Mouse (Mus musculus): Measurements from ENCODE around the gene Chd2. TPM values are rescaled to one million over a fixed set of nuclear protein-coding genes. Genes with fewer than 3 reads are reported as not detected.
"Not testable (repeated sequence)": the region's sequence is repeated elsewhere in the genome, so short reads cannot be mapped to it uniquely, and the experiment has no call there.

Chd2 gene
- polyA plus RNA-seq, 1 experiment from 2014 or later: 26.2 TPM

DNA sequence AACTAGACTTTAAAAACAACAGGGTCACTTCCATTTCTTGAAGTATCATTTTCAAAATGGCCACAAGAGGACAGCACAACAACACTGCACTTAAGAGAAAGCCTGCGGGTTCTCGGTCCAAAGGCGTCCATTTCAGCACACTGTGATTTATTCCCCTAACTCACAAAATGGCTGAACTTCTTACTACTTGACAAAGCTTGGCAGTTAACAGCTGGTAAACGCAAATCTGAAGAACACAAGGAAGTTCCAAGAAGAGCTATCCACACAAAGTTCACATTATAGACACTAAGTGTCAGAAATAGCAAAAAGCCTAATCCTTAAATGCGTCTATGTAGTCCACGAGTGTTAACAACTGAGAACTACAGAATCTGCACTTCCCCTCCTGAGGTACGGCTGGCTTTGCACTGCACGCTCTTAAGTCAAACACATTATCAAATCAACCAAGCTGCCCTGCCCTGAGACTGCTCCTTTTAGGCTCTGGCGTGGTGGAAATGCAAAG lies 17.1 kb downstream of the Chd2 start:
- peak overlapping the region; percentile 2; the same call in 1 of the 2 replicates for H3K4me2 ChIP-seq
- no peaks in the 10 kb centered on the region for H3K9me3 ChIP-seq (replicated peaks)
- H3K4me1 ChIP-seq: peaks cover 53% of the 10 kb centered on the region
- H3K27me3 ChIP-seq (replicated peaks): no peaks in the 10 kb centered on the region
- no peak overlapping the region for H3K4me3 ChIP-seq
- H3K27ac ChIP-seq: peak overlapping the region; percentile 65
- WGBS (ENCODE audit: insufficient replicate concordance): 31% methylated on average over 9 of the region's 9 CpGs
- H3K36me3 ChIP-seq: peaks cover 69% of the 10 kb centered on the region
- no peak overlapping the region for H3K9ac ChIP-seq
- peak; percentile 52; the same call in 1 of the 2 replicates for ATAC-seq

GRCm38 (mm10) chr7:73523608-73524259 lies 17.9 kb downstream of the Chd2 start:
- Histone ChIP-seq H3K4me3 (no peak overlapping the region), H3K9me3 (replicated peaks) (no peaks in the 10 kb centered on the region), H3K36me3 (peaks cover 70% of the 10 kb centered on the region), H3K4me2 (no peak overlapping the region), H3K4me1 (peaks cover 55% of the 10 kb centered on the region), H3K9ac (no peak overlapping the region), H3K27ac (0 out of 2 replicates have a peak overlapping the region, but pooled peaks have one; percentile 23), H3K27me3 (replicated peaks) (no peaks in the 10 kb centered on the region)
- WGBS (ENCODE audit: insufficient replicate concordance): 82% methylated on average over 1 of the region's 1 CpGs
- ATAC-seq: no peak

- H3K4me3 ChIP-seq: no peak overlapping the region
- 82% methylated on average over 6 of the region's 6 CpGs for WGBS (ENCODE audit: insufficient replicate concordance)
- peaks cover 69% of the 10 kb centered on the region for H3K36me3 ChIP-seq
- peaks cover 56% of the 10 kb centered on the region for H3K4me1 ChIP-seq
- no peak overlapping the region for H3K27ac ChIP-seq
- no peak overlapping the region for H3K9ac ChIP-seq
- H3K4me2 ChIP-seq: no peak overlapping the region
- ATAC-seq: no peak
- H3K27me3 ChIP-seq (replicated peaks): no peaks in the 10 kb centered on the region
- no peaks in the 10 kb centered on the region for H3K9me3 ChIP-seq (replicated peaks)
These were observed 18.4 kb downstream of the Chd2 start for GRCm38 (mm10) chr7:73523183-73523582.

DNA sequence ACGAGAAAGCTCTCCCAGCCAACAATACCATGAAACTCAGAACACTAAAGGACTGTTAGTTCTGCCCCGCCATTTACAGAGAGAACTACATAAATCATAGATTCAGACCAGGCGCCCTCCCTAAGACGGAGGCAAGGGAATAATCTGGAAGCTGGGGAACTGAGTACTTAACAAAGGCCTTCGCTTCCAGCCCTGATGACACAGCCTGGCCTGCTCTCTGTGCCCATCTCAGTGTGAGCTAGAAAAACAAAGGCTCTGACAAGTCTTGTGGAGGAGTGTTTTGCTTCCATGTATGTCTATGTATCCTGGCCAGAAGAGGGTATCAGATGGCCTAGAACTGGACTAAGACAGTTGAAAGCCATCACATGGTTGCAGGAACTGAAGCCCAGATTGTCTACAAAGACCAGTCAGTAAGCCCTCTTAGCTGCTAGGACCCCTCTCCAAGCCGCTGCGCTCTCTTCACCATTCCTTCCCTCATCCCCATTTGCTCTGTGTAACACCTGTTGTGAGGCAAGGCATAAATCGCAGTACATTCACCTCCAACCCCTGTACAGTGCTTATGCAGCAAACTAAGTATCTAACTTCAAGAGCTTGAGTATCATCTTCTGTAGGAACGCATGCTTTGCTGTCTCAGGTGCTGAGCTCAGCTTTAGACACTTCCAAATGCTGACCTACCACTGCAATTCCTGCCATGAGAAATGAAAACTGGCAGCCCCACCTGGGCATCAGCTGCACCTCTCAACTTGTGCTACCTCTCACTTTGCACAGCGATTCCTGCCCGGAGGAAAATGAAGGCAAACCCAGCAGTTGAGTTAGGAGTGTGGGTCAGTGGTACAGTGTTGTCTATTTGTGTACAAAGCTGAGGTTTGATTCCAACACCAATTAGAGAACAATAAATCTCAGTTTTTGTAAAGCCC lies 20.1 kb downstream of the Chd2 start:
- Histone ChIP-seq H3K4me2 (no peak overlapping the region), H3K36me3 (peaks cover 71% of the 10 kb centered on the region), H3K4me1 (peaks cover 64% of the 10 kb centered on the region), H3K9me3 (replicated peaks) (no peaks in the 10 kb centered on the region), H3K27ac (peak overlapping the region; percentile 55), H3K9ac (no peak overlapping the region), H3K27me3 (replicated peaks) (no peaks in the 10 kb centered on the region), H3K4me3 (no peak overlapping the region)
- 90% methylated on average over 11 of the region's 11 CpGs for WGBS (ENCODE audit: insufficient replicate concordance)
- ATAC-seq: no peak

GRCm38 (mm10) chr7:73520231-73520630 lies 21.4 kb downstream of the Chd2 start:
- Histone ChIP-seq H3K27ac (peak overlapping the region; percentile 27; the same call in 1 of the 2 replicates), H3K9ac (no peak overlapping the region), H3K4me1 (peaks cover 70% of the 10 kb centered on the region), H3K4me3 (no peak overlapping the region), H3K4me2 (no peak overlapping the region), H3K9me3 (replicated peaks) (no peaks in the 10 kb centered on the region), H3K27me3 (replicated peaks) (no peaks in the 10 kb centered on the region), H3K36me3 (peaks cover 84% of the 10 kb centered on the region)
- 89% methylated on average over 10 of the region's 10 CpGs for WGBS (ENCODE audit: insufficient replicate concordance)
- ATAC-seq: no peak

DNA sequence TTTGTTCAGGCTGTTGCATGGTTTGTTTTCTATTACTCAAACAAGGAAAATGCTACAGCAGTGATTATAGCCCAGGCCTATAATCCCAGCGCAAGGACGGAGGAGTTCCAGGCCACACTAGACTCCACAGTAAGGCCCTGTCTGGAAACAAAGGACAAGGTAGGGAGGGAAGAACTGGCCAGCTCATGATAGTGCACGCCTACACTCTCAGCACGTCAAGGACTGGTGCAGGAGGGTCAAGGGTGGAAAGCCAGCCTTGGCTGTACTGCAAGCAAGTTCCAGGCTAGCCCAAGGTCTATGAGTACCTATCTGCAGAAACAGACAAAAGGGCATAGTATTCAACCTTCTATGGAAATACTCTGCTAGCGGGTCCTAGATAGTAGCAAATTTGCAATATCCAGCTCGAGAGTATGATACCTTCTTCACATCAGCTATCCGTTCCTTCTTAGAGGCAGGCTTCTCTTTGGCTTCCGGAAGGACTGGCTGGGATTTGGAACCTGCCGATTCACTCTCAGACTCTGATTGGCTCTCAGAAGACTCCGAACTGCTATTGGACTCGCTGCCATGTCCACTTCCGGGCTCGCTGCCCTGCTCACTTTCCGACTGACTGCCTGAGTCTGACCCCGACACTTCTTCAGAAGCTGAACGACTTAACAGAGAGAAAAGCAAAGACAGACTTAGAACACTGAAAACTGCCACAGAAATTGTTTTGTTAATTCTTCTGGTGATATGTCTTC lies 22.4 kb downstream of the Chd2 start:
- 0 out of 2 replicates have a peak overlapping the region, but pooled peaks have one; percentile 17 for H3K4me2 ChIP-seq
- H3K27me3 ChIP-seq (replicated peaks): no peaks in the 10 kb centered on the region
- no peak overlapping the region for H3K9ac ChIP-seq
- no peaks in the 10 kb centered on the region for H3K9me3 ChIP-seq (replicated peaks)
- no peak for ATAC-seq
- H3K27ac ChIP-seq: peak overlapping the region; percentile 81
- peaks cover 62% of the 10 kb centered on the region for H3K4me1 ChIP-seq
- H3K4me3 ChIP-seq: no peak overlapping the region
- 86% methylated on average over 16 of the region's 16 CpGs for WGBS (ENCODE audit: insufficient replicate concordance)
- H3K36me3 ChIP-seq: peaks cover 85% of the 10 kb centered on the region

DNA sequence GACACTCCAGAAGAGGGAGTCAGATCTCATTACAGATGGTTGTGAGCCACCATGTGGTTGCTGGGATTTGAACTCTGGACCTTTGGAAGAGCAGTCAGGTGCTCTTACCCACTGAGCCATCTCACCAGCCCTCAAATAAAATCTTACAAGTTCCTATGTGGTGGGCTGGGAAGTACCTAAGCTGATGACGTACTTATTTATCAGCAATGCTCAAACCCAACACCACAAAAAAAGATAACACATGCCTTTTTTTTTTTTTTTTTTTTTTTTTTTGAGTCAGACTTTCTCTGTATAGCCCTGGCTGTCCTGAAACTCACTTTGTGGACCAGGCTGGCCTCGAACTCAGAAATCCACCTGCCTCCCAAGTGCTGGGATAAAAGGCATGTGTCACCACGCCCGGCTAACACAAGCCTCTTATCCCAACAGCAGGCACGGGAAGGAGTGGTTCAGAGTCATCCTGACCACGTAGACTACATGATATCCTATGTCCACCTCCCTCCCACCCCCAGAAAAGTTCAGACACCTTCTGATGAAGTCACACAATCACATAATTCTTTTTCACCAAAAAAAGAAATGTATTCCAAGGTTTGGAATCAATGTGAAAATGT lies 23.2 kb downstream of the Chd2 start:
- ATAC-seq: peak; percentile 34
- not testable (repeated sequence) for H3K4me3 ChIP-seq; H3K9ac ChIP-seq; H3K4me2 ChIP-seq; H3K9me3 ChIP-seq (replicated peaks); H3K27me3 ChIP-seq (replicated peaks)
- H3K36me3 ChIP-seq: peaks cover 90% of the 10 kb centered on the region
- 42% methylated on average over 6 of the region's 6 CpGs for WGBS (ENCODE audit: insufficient replicate concordance)
- peaks cover 58% of the 10 kb centered on the region for H3K4me1 ChIP-seq
- peak overlapping the region; percentile 81 for H3K27ac ChIP-seq

- peak overlapping the region; percentile 97 for H3K27ac ChIP-seq
- peak overlapping the region; percentile 58 for H3K9ac ChIP-seq
- peaks cover 90% of the 10 kb centered on the region for H3K36me3 ChIP-seq
- H3K4me1 ChIP-seq: peaks cover 53% of the 10 kb centered on the region
- H3K4me2 ChIP-seq: peak overlapping the region; percentile 56
- ATAC-seq: peak; percentile 98
- H3K4me3 ChIP-seq: 0 out of 2 replicates have a peak overlapping the region, but pooled peaks have one; percentile 16
- H3K9me3 ChIP-seq (replicated peaks): no peaks in the 10 kb centered on the region
- WGBS (ENCODE audit: insufficient replicate concordance): 12% methylated on average over 1 of the region's 1 CpGs
- H3K27me3 ChIP-seq (replicated peaks): no peaks in the 10 kb centered on the region
These were observed 24.1 kb downstream of the Chd2 start for GRCm38 (mm10) chr7:73517432-73518054.

DNA sequence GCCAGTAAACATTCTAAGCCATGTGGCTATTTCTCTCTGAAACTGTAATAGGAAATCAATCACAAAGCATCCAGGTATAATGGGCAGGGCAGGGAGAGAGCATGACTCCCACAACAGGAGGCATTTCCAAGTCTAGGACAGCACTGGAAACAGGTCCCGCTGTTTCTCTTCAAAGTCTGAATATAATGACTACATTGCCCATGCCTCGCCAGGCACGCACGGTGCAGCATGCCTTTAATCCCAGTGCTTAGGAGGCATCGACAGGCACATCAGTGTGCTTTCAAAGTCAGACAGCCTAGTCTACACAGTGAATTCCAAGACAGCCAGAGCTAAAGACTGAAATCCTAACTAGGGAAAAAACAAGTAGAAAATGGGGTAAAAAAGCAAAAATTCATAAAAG lies 24.8 kb downstream of the Chd2 start:
- no peak for ATAC-seq
- H3K4me1 ChIP-seq: peaks cover 50% of the 10 kb centered on the region

DNA sequence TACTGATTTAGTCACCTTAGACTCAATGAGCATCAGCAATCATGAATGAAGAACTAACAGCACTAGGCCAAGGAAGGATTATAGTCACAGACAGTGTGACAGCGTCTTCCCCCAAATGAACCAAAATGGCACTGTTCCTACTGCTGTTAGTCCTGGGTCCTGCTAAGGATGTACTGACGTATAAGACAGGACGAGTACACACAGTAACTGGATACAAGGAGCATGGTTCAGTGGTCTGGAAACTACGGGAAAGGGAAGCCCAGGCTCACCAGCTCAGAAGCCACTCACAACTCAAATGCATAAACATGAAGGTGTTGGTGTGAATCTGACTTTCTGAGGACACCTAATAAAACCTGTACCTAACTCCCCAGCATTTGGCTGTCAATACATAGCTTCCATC lies 27.1 kb downstream of the Chd2 start:
- Histone ChIP-seq H3K4me2 (no peak overlapping the region), H3K4me3 (no peak overlapping the region), H3K9ac (no peak overlapping the region), H3K36me3 (peaks cover 93% of the 10 kb centered on the region), H3K27me3 (replicated peaks) (no peaks in the 10 kb centered on the region), H3K27ac (no peak overlapping the region), H3K9me3 (replicated peaks) (no peaks in the 10 kb centered on the region), H3K4me1 (peaks cover 35% of the 10 kb centered on the region)
- ATAC-seq: no peak
- WGBS (ENCODE audit: insufficient replicate concordance): 81% methylated on average over 4 of the region's 4 CpGs

More for the DNA sequence above, 24.8 kb downstream of the Chd2 start:
- H3K4me2 ChIP-seq: peak overlapping the region; percentile 56
- 80% methylated on average over 5 of the region's 5 CpGs for WGBS (ENCODE audit: insufficient replicate concordance)
- H3K27me3 ChIP-seq (replicated peaks): no peaks in the 10 kb centered on the region
- peak overlapping the region; percentile 58 for H3K9ac ChIP-seq
- H3K9me3 ChIP-seq (replicated peaks): no peaks in the 10 kb centered on the region
- peak overlapping the region; percentile 97 for H3K27ac ChIP-seq
- peaks cover 91% of the 10 kb centered on the region for H3K36me3 ChIP-seq
- no peak overlapping the region for H3K4me3 ChIP-seq

DNA sequence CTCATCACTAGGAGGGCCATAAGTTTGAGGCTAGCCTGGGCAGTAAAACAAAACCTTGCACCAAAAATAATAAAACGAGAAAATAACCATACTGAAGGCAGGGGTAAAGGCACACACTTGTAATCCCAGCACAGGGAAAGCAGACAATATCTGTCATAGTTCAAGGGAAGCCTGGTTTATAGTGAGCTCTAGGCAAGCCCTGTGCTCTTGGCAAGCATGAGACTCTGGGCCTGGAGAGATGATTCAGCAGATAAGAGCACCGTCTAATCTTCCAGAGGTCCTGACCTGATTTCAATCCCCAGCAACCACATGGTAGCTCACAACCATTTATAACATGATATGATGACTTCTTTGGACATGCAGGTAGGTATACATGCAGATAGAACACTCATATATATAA lies 29.2 kb downstream of the Chd2 start:
- Histone ChIP-seq H3K36me3 (peaks cover 99% of the 10 kb centered on the region), H3K4me1 (peaks cover 16% of the 10 kb centered on the region), H3K9me3 (replicated peaks) (no peaks in the 10 kb centered on the region), H3K4me3 (no peak overlapping the region), H3K27me3 (replicated peaks) (no peaks in the 10 kb centered on the region), H3K9ac (no peak overlapping the region), H3K27ac (no peak overlapping the region), H3K4me2 (no peak overlapping the region)
- 55% methylated on average over 2 of the region's 2 CpGs for whole genome bisulfite sequencing (ENCODE audit: insufficient replicate concordance)
- ATAC-seq: no peak
